Mouse (Mus musculus): ENCODE data around the gene Gstp3. TPM values are rescaled to one million over a fixed set of nuclear protein-coding genes. Genes with fewer than 3 reads are reported as not detected.
"Not testable (repeated sequence)": the region's sequence is repeated elsewhere in the genome, so short reads cannot be mapped to it uniquely, and the experiment has no call there.

Gstp3 gene
- polyA plus RNA-seq, 1 experiment: 15.9 TPM

DNA sequence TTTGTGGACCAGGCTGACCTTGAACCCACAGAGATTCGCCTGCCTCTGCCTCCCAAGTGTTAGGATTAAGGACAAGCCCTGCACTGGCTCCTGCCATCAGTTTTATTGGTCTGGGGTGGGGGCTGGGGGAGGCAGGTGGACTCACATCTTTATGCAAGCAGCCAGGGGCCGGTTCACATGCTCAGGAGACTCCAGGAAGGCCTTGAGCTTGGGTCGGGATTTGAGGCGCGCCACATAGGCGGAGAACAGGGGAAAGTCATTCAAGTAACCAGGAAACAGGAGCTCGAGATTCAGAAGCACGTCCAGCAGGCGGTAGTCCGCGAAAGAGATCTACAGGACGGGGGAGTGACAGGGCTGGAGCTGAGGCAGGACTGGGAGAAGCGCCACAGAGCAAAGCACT, 2.0 kb downstream of the Gstp3 start:
- Histone ChIP-seq H3K4me1 (ENCODE audit: control insufficient read depth, insufficient read depth, low read length) (peaks cover 4% of the 10 kb centered on the region; the same call in 1 of the 2 replicates), H3K4me3 (replicated peaks; ENCODE audit: extremely low read depth, low read depth, low read length) (no peak overlapping the region)
- 91% methylated on average over 13 of the region's 13 CpGs for WGBS
- DNase-seq: no peak
- TF ChIP-seq CTCF (IDR thresholded peaks at IDR 0.05; ENCODE audit: insufficient read depth, low read length): no peak
- no peak for TF ChIP-seq POLR2A (IDR thresholded peaks at IDR 0.05; ENCODE audit: borderline replicate concordance, extremely low read depth, low read depth, low read length)

DNA sequence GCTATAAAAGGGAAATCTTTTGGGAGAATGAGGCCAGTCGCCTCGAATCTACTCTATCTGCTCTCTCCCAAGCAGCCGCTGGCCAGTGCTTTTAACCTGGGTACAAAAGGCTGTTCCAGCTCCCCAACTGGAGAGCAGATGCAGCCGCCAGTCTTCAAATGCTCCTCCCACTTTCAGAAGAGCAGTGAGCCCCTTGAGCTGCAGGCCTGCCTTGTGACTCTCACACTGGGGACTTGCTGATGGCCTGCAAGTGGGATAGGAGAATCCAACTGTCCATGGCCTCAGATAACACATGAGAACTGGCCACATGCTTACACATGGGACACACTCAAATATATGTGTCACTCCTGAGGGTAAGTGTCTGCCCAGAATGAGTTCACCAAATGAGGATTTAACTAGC, 2.6 kb downstream of the Gstp3 start:
- TF ChIP-seq POLR2A (IDR thresholded peaks at IDR 0.05; ENCODE audit: borderline replicate concordance, extremely low read depth, low read depth, low read length) (no peak), CTCF (IDR thresholded peaks at IDR 0.05; ENCODE audit: insufficient read depth, low read length) (no peak)
- DNase-seq: no peak
- 66% methylated on average over 4 of the region's 4 CpGs for WGBS
- H3K4me3 ChIP-seq (replicated peaks; ENCODE audit: extremely low read depth, low read depth, low read length): no peak overlapping the region
- peaks cover 4% of the 10 kb centered on the region; the same call in 1 of the 2 replicates for H3K4me1 ChIP-seq (ENCODE audit: control insufficient read depth, insufficient read depth, low read length)

DNA sequence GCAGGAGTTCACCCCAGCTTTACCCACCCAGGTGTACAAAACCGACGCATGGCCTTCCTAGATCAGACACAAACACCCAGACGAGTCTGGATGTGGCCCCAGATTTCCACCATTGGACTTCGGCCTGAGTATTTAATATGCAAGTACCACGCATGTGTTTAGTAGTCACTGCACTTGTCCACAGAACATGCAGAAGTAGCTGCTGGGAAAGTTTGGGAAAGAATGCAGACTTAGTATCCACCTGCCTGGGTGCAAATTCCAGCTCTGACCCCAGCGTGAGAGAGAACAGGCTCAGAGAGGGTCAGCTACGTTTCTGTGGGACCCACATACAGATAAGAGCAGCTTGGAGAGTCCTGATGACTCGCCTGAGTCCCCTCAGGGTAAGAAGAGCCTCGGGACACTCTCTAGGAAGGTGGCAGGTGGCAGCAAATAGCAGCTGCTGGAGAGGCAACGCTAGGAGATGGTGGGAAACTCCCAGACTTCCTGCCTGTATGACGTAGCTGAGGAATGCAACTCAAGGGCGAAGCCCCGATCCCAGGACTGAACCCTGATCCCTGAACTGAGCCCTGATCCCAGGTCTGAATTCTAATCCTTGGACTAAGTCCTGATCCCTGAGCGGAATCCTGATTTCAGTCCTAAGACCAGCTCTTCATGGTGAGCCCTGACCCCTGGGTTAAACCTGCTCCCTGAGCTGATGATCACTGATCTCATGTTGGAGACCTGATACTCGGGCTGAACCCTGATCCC, 3.2 kb downstream of the Gstp3 start:
- no peak overlapping the region for H3K4me3 ChIP-seq (replicated peaks; ENCODE audit: extremely low read depth, low read depth, low read length)
- H3K4me1 ChIP-seq (ENCODE audit: control insufficient read depth, insufficient read depth, low read length): peaks cover 4% of the 10 kb centered on the region; the same call in 1 of the 2 replicates
- WGBS: 54% methylated on average over 15 of the region's 15 CpGs
- no peak for DNase-seq
- TF ChIP-seq POLR2A (IDR thresholded peaks at IDR 0.05; ENCODE audit: borderline replicate concordance, extremely low read depth, low read depth, low read length): no peak
- no peak for TF ChIP-seq CTCF (IDR thresholded peaks at IDR 0.05; ENCODE audit: insufficient read depth, low read length)

DNA sequence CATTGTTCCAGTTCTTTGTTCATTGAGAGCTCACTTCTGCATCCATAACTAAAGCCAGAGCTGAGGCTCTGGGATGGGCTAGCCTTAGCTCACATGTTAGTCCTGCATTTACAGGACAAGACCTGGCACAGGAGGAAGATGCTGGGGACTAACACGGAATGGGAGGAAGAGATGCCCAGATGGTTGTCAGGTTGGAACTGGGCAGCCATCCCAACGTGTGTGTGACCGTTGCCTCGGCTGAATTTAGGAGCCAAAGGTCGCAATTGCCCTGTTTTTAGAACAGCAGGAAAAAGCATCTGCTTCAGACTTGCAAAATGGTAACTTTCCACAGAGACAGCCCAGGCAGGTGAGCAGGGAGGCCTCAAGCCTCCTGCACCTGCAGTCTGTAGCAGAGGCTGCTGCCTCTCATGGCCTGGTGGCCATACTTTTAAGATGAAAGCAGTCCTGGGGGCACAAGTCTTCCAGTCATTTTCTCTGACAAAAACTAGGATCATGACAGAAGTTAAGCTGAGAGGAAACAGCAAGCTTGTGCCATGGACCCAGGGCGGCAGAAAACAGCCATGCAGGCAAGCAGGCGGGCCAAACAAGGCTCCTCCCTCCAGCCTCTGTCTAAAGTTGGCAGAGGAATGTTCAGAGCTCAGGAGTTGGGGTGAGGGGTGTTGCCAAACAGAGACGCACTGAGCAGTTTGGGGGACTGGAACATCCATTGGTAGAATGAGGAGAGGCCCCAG, 4.0 kb downstream of the Gstp3 start:
- DNase-seq: no peak
- no peak overlapping the region for H3K4me3 ChIP-seq (replicated peaks; ENCODE audit: extremely low read depth, low read depth, low read length)
- WGBS: 72% methylated on average over 8 of the region's 8 CpGs
- no peak for TF ChIP-seq CTCF (IDR thresholded peaks at IDR 0.05; ENCODE audit: insufficient read depth, low read length)
- peaks cover 4% of the 10 kb centered on the region; the same call in 1 of the 2 replicates for H3K4me1 ChIP-seq (ENCODE audit: control insufficient read depth, insufficient read depth, low read length)

DNA sequence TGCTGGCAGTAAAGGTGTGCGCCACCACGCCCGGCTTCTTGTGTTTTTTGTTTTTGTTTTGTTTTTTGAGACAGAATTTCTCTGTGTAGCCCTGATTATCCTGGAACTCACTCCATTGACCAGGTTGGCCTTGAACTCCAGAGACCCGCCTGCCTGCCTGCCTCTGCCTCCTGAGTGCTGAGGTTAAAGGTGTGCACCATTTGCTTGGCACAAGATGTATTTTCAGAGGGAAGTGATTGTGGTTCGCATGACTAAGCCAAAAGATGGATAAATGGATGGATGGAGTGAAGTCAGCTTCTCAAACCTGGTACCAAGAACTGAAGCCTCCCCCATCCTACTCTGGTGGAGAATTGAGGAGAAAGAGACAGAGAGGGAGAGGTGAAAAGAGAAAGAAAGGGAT, 4.8 kb downstream of the Gstp3 start:
- DNase-seq: no peak
- Histone ChIP-seq H3K4me3 (replicated peaks; ENCODE audit: extremely low read depth, low read depth, low read length) (no peak overlapping the region), H3K4me1 (ENCODE audit: control insufficient read depth, insufficient read depth, low read length) (peaks cover 4% of the 10 kb centered on the region; the same call in 1 of the 2 replicates)
- 90% methylated on average over 5 of the region's 5 CpGs for WGBS
- TF ChIP-seq CTCF (IDR thresholded peaks at IDR 0.05; ENCODE audit: insufficient read depth, low read length): no peak
- TF ChIP-seq POLR2A (IDR thresholded peaks at IDR 0.05; ENCODE audit: borderline replicate concordance, extremely low read depth, low read depth, low read length): no peak

DNA sequence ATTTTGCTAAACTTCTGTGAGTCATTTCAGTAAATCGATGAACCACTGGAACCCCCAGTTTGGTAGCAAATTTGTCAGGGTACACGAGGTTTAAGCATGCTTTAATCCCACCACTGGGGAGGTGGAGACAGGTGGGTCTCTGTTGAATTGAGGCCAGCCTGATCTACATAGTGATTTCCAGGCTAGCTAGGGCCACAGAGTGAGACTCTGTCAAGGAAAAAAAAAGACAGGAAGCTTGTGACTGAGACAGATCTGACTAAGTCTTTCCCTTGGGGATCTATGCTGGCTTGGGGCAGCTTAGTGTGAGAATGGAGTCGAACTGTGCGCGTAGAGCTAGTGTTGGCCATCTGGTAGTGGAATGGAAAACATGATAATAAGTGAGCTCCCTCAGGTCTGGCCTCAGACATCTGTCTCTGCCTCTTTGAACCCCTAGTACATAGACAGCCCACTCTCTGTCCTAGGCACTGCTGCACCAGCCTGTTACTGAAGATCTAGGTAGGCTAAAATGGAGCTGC, 6.8 kb downstream of the Gstp3 start:
- H3K4me3 ChIP-seq (replicated peaks; ENCODE audit: extremely low read depth, low read depth, low read length): no peak overlapping the region
- WGBS: 60% methylated on average over 5 of the region's 5 CpGs
- TF ChIP-seq CTCF (IDR thresholded peaks at IDR 0.05; ENCODE audit: insufficient read depth, low read length) (no peak), POLR2A (IDR thresholded peaks at IDR 0.05; ENCODE audit: borderline replicate concordance, extremely low read depth, low read depth, low read length) (no peak)
- no peak for DNase-seq
- no peaks in the 10 kb centered on the region for H3K4me1 ChIP-seq (ENCODE audit: control insufficient read depth, insufficient read depth, low read length)

DNA sequence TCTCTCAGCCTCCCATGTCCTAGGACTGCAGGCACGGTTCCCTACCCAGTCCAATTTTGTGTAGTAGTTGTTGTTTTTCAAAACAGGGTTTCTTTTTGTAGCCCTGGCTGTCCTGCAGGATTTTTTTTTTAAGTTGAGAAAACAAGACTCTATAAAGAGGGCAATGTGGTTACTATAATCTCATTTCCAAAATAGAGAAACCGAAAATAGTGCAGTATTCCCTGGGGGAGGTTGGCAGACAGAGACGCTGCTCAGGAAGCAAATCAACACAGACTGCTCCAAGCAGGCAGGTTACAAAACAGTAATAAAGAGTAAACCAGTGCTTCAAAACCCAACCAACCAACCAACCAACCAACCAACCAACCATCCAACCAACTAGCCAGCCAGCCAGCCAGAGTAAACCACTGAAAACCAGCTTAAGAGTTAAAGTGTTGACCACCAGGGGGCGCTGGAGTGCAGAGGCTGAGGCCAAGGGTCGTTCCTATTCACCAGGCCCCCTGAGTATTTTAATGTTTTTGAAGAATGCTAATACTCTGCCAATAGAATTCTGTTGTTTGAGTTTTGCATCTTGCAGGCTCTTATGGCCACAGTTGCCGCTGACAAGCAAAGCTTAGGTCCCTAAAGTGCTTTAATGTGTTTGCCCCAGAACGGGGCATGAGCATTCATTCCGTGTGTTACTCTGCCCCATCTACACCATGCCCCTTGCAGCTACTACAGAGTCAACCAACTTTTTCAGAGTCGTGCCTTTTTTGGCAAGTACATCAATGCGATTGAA, 7.4 kb downstream of the Gstp3 start:
- Histone ChIP-seq H3K4me3 (replicated peaks; ENCODE audit: extremely low read depth, low read depth, low read length) (no peak overlapping the region), H3K4me1 (ENCODE audit: control insufficient read depth, insufficient read depth, low read length) (no peaks in the 10 kb centered on the region)
- peak; percentile 68 for DNase-seq
- TF ChIP-seq CTCF (IDR thresholded peaks at IDR 0.05; ENCODE audit: insufficient read depth, low read length) (peak; percentile 76), POLR2A (IDR thresholded peaks at IDR 0.05; ENCODE audit: borderline replicate concordance, extremely low read depth, low read depth, low read length) (no peak)
- WGBS: 48% methylated on average over 10 of the region's 10 CpGs

DNA sequence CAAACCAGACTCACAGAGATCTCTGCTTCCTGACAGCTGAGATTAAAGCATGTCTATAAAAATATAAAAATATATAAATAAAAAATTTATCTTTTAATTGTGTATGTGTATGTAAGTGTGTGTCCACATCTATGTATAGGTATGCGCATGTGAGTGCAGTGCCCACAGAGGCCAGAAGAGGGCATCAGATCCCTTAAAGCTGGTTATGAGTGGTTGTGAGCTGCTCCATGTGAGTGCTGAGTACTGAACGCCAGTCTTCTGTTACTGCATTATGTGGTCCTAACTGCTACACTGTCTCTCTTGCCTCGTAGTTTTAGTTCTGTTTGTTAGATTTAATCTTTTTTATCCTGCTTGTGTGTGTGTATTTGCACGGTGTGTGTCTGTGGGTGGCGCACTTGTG, 8.4 kb downstream of the Gstp3 start:
- WGBS: 98% methylated on average over 5 of the region's 5 CpGs
- DNase-seq: no peak
- H3K4me3 ChIP-seq (replicated peaks; ENCODE audit: extremely low read depth, low read depth, low read length): no peak overlapping the region
- no peak for TF ChIP-seq CTCF (IDR thresholded peaks at IDR 0.05; ENCODE audit: insufficient read depth, low read length)
- TF ChIP-seq POLR2A (IDR thresholded peaks at IDR 0.05; ENCODE audit: borderline replicate concordance, extremely low read depth, low read depth, low read length): no peak
- H3K4me1 ChIP-seq (ENCODE audit: control insufficient read depth, insufficient read depth, low read length): peaks cover 2% of the 10 kb centered on the region; the same call in 1 of the 2 replicates

DNA sequence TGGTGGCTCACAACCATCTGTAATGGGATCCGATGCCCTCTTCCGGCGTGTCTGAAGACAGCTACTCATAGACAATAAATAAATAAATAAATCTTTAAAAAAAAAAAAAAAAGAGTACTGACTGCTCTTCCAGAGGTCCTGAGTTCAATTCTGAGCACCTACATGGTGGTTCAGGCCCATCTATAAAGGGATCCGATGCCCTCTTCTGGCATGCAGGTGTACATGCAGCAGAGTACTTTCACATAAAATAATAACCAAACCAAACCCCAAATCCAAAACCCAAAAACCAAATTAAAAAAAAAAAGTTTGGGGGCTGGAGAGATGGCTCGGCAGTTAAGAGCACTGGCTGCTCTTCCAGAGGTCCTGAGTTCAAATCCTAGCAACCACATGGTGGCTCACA, 10.3 kb downstream of the Gstp3 start:
- 80% methylated on average over 5 of the region's 5 CpGs for WGBS
- not testable (repeated sequence) for DNase-seq; H3K4me3 ChIP-seq (replicated peaks; ENCODE audit: extremely low read depth, low read depth, low read length); H3K4me1 ChIP-seq (ENCODE audit: control insufficient read depth, insufficient read depth, low read length)

Data from lung, adult 2 months (tissue).